Mouse (Mus musculus) forebrain, embryonic 16.5 days (tissue): ENCODE data around the gene Vwce. TPM values are rescaled to one million over a fixed set of nuclear protein-coding genes. Genes with fewer than 3 reads are reported as not detected.

Source experiments
- ATAC-seq: fragments of 200-750 bp; cut with Nextera tagmentation; 2 replicates; pipeline ENCODE4 v1.8.0; 2017; ENCODE audit warnings: mild to moderate bottlenecking, moderate library complexity
- H3K27ac ChIP-seq: fragments of 300-500 bp; sonication (generic); 2 replicates; pipeline ENCODE4 v1.5.1; 2014; ENCODE audit warnings: low read length, control low read depth
- H3K27me3 ChIP-seq: fragments of 300-500 bp; sonication (generic); replicated peaks from 2 replicates; pipeline ENCODE4 v1.6.1; 2014; ENCODE audit warnings: low read length; ENCODE audit not compliant: control insufficient read depth, insufficient read depth
- H3K36me3 ChIP-seq: fragments of 300-500 bp; sonication (generic); 2 replicates; pipeline ENCODE4 v1.6.1; 2014; ENCODE audit not compliant: control insufficient read depth, insufficient read depth
- H3K4me1 ChIP-seq: fragments of 300-500 bp; sonication (generic); replicated peaks from 2 replicates; pipeline ENCODE4 v1.6.1; 2014; ENCODE audit warnings: low read length; ENCODE audit not compliant: control insufficient read depth, insufficient read depth
- H3K4me2 ChIP-seq: fragments of 300-500 bp; sonication (generic); 2 replicates; pipeline ENCODE4 v1.6.1; 2014; ENCODE audit warnings: mild to moderate bottlenecking, low read length, control low read depth
- H3K4me3 ChIP-seq: fragments of 300-500 bp; sonication (generic); replicated peaks from 2 replicates; pipeline ENCODE4 v1.5.1; 2014; ENCODE audit warnings: mild to moderate bottlenecking, low read length, control low read depth
- H3K9ac ChIP-seq: fragments of 300-500 bp; sonication (generic); replicated peaks from 2 replicates; pipeline ENCODE4 v1.6.1; 2014; ENCODE audit warnings: low read depth, low read length, control low read depth
- H3K9me3 ChIP-seq: fragments of 300-500 bp; sonication (generic); 2 replicates; pipeline ENCODE4 v1.6.1; 2016; ENCODE audit warnings: low read length; ENCODE audit not compliant: control insufficient read depth
- WGBS: fragments of 180-500 bp; shearing (Covaris S2); extraction: QIAGEN DNeasy Blood & Tissue Kit; methylation state at CpG from one replicate; pipeline ENCODE4 v1.1.7; 2014; 5-methylcytosine and 5-hydroxymethylcytosine counted together
- polyA plus RNA-seq: library from polyadenylated mRNA; unstranded; fragments of >200 nt; fragmentation: Nextera tagmentation; extraction: Ambion mirVana; gene quantifications from 2 replicates; pipeline ENCODE4 v1.2.1, GENCODE M21; 2015

The Vwce gene
- 0.30 and 0.81 TPM in 2 replicates for polyA plus RNA-seq

DNA sequence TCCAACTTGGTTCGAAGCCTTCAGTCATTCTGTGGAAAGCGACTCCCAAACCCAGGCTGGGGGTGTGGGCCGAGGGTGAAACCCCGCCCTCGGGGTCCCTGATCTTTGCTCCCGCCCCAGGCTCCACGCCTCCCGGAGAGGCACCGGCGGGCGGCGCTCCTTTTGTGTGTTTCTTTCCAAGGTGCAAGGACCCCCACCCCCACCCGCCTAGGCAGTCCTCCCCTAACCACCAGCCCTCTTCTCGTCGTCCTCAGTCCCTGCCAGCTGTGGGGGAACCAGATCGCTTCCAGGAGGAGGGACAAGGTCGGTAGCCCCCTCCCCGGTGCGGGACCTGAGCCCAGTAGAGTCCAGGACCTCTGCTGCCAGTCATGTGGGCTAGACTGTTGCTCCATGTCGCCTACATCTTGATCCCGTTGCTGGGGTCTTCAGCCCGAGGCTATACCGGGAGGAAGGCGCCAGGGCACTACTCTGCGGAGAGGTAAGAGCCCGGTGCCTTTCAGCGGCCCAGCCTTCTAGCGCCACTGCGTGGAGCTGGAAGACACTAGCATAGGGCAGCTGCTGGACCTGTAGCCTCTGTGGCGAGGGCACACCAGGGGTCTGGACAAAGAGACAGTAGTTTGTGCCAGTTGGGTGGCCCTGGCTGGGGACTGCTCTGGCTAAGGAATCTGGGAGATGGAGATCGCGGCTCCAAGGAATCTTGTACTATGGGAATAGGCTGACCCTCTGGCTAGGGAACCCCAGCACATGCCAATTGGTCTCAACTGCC, at the start of gene Vwce:
Vwce (plus strand) TSS at position 108 of the 766 bp plus-strand sequence.
- Histone ChIP-seq H3K4me2 (peak within 1 kb of the TSS; percentile 89), H3K4me3 (peak within 1 kb of the TSS; percentile 47), H3K36me3 (peaks cover 8% of the 10 kb centered on the region; the same call in 1 of the 2 replicates), H3K27me3 (no peaks in the 10 kb centered on the region), H3K9me3 (no peaks in the 10 kb centered on the region), H3K4me1 (peaks cover 14% of the 10 kb centered on the region), H3K9ac (peak within 1 kb of the TSS; percentile 55), H3K27ac (no peak within 1 kb of the TSS)
- WGBS: 2% methylated on average over 32 of the region's 32 CpGs
- peak; percentile 69 for ATAC-seq

DNA sequence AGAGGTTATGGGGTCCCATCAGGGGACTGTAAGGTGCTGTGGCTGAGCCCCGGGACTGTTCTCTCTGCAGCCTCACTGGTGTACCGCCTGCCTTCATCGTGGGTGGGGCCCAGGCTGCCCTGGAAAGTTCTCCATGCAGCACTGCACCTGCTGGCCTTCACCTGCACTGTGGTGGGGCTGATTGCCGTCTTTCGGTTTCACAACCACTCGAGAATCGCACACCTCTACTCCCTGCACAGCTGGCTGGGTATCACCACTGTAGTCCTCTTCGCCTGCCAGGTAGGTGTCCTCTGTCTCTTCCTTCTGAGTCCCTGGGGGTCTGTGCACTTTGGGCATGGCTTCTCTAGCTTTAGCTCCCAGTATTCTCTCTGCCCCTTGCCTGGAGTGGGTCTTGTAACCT, 48.9 kb upstream of the Vwce start:
- no peaks in the 10 kb centered on the region for H3K36me3 ChIP-seq
- no peak for ATAC-seq
- H3K4me1 ChIP-seq: no peaks in the 10 kb centered on the region
- no peak overlapping the region for H3K4me2 ChIP-seq
- H3K9me3 ChIP-seq: no peaks in the 10 kb centered on the region
- H3K27me3 ChIP-seq: no peaks in the 10 kb centered on the region
- H3K4me3 ChIP-seq: no peak overlapping the region
- 90% methylated on average over 8 of the region's 8 CpGs for WGBS
- H3K27ac ChIP-seq: no peak overlapping the region
- no peak overlapping the region for H3K9ac ChIP-seq

DNA sequence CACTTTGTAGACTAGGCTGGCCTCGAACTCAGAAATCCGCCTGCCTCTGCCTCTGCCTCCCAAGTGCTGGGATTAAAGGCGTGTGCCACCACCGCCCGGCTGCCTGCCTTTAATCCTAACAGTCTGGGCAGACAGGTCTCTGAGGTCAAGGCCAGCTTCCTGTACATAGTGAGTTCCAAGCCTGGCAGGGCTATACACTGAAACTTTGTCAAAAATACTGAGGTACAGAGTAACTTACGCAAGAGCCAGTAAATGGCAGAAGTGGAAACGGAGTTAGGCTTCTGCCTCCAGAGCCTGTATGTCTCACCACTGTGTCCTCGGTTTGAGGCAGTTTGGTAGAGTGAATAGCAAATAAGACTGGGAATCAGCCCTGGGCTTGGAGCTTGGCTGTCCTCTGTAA, 46.8 kb upstream of the Vwce start:
- 89% methylated on average over 8 of the region's 8 CpGs for WGBS
- no peak overlapping the region for H3K4me2 ChIP-seq

DNA sequence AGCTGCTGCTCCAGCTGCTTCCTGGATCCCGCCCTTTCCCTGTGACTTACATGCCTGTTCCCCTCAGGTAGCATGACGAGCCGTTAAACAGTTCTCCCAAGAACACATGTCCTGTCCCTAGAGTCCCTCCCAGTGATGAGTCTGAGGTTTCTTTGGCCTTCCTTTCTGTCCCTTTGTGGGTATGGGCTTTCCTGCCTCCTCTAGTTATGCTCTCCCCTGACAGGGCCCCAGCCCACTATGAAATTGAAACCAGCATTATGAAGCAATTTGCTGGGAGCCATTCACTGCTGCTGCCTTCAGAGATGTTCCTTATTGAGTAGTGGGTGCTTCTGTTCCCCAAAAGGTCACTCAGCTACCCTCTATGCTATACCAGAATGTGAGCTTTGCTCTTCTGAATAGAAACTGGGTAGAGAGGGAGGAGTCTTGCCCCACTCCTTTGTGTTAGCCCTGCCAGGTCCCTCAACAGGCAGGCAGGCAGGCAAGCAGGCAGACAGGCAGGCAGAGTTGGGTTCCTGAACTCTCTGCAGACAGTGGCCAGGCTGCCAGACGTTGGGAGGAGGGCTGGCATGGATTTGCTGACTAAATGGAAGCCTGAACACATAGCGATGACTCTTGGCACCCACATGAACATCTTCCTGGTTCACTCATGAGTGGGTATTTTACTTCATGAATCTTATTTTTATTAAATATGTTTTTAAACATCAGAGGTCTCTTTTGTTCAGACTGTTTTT, 44.7 kb upstream of the Vwce start:
- no peak overlapping the region for H3K27ac ChIP-seq
- WGBS: 65% methylated on average over 5 of the region's 5 CpGs

More for the DNA sequence above, 46.8 kb upstream of the Vwce start:
- H3K27ac ChIP-seq: no peak overlapping the region
- no peak overlapping the region for H3K9ac ChIP-seq
- no peaks in the 10 kb centered on the region for H3K27me3 ChIP-seq
- H3K9me3 ChIP-seq: no peaks in the 10 kb centered on the region
- no peaks in the 10 kb centered on the region for H3K4me1 ChIP-seq
- H3K36me3 ChIP-seq: peaks cover 2% of the 10 kb centered on the region; the same call in 1 of the 2 replicates
- H3K4me3 ChIP-seq: no peak overlapping the region
- no peak for ATAC-seq

DNA sequence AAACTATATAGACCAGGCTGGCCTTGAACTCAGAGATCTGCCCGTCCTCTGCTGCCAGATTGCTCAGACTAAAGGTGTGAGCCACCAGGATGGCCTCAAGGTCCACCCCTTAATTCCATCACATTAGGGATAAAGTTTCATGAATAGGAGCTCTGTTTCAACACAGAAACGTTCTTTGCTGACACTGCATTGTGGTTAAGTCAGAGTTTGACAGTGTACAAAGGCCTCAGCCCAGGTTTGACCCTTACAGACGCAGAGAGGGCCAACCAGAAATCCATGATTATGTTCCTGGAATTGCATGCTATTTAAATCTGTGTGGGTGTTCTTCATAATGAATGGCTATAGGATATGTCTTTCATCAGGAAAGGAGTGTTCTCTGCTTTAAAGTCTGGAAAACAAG, 43.7 kb upstream of the Vwce start:
- ATAC-seq: no peak
- Histone ChIP-seq H3K27ac (no peak overlapping the region), H3K4me2 (no peak overlapping the region), H3K9me3 (no peaks in the 10 kb centered on the region), H3K4me3 (no peak overlapping the region), H3K36me3 (peaks cover 5% of the 10 kb centered on the region; the same call in 1 of the 2 replicates), H3K27me3 (no peaks in the 10 kb centered on the region), H3K9ac (no peak overlapping the region), H3K4me1 (no peaks in the 10 kb centered on the region)
- WGBS: 71% methylated on average over 3 of the region's 3 CpGs

More for the DNA sequence above, 44.7 kb upstream of the Vwce start:
- Histone ChIP-seq H3K27me3 (no peaks in the 10 kb centered on the region), H3K4me3 (no peak overlapping the region), H3K36me3 (peaks cover 2% of the 10 kb centered on the region; the same call in 1 of the 2 replicates), H3K9me3 (no peaks in the 10 kb centered on the region), H3K4me2 (no peak overlapping the region), H3K4me1 (no peaks in the 10 kb centered on the region), H3K9ac (no peak overlapping the region)
- ATAC-seq: no peak

DNA sequence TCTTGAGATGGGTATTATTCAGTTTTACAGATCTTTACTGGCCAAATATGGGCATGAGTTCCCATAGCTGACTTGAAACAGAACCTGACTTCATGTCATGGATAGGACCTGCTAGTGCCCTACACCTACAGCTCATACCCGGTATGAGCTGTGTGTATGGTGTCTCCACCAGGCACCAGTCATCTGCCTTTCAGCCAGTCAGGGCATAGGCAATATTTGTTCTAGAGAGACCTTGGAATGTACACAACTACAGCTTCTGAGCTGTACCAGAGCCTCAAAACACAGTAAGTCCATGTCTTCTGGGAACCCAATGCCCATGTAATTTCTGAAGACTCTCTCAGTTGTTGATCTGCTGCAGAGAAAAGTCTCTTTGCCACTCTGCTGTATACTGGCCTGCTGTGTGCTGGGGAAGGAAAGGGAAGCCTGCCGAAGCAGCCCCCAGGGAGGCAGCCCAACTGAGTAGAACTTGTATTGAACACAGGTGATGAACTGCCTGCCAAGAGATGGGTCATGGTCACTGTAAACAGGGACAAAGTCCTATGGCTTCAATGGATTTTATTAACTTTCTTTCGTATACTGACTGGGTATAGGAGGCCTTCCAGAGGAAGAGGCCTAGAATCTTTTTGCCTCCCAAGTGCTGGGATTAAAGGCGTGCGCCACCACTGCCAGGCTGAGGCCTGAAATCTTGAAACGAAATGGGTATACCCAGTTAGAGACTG, 42.2 kb upstream of the Vwce start:
- 91% methylated on average over 6 of the region's 6 CpGs for WGBS
- Histone ChIP-seq H3K9me3 (no peaks in the 10 kb centered on the region), H3K27me3 (no peaks in the 10 kb centered on the region), H3K36me3 (peaks cover 5% of the 10 kb centered on the region; the same call in 1 of the 2 replicates), H3K4me1 (no peaks in the 10 kb centered on the region), H3K27ac (no peak overlapping the region), H3K4me3 (no peak overlapping the region), H3K9ac (no peak overlapping the region), H3K4me2 (no peak overlapping the region)
- no peak for ATAC-seq

DNA sequence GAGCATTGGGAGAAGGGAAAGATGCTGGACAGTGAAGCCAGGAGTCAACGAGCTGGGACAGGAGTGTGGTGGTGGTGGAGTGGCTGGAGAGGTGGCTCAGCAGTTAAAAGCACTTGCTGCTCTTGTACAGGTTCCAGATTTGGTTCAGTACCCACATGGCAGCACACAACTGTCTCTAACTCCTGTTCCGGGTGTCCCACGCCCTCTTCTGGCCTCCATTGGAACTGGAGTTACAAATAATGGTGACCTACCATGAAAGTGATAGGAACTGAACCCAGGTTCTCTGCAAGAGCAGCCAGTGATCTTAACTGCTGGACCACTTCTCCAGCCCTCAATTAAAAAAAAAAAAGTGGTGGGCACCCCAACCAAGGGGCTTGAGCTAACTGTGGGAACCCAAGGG, 35.8 kb upstream of the Vwce start:
- WGBS: 46% methylated on average over 3 of the region's 3 CpGs
- peaks cover 7% of the 10 kb centered on the region for H3K4me1 ChIP-seq
- H3K27ac ChIP-seq: no peak overlapping the region
- H3K4me3 ChIP-seq: no peak overlapping the region
- no peak overlapping the region for H3K4me2 ChIP-seq
- no peak for ATAC-seq
- H3K36me3 ChIP-seq: 0 out of 2 replicates have a peak, but pooled peaks cover 3% of the 10 kb centered on the region
- no peaks in the 10 kb centered on the region for H3K27me3 ChIP-seq
- H3K9ac ChIP-seq: no peak overlapping the region
- no peaks in the 10 kb centered on the region for H3K9me3 ChIP-seq

DNA sequence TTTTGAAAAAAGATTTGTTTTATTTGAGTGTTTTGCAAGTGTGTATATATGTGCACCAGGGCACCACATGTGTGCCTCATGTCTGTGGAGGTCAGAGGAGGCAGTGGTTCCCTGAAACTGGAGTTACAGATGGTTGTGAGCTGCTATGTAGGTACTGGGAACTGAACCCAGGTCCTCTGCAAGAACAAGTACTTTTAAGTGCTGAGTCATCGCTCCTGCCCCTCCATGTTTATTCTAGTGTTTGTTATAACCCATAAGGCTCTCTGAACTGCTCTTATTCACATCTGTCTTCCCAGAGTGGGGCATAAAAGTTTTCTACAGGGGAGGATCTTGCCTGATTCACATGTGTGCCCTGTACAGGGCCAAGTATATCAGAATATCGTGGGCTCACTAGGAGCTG, 34.4 kb upstream of the Vwce start:
- 93% methylated on average over 2 of the region's 2 CpGs for WGBS
- H3K36me3 ChIP-seq: 0 out of 2 replicates have a peak, but pooled peaks cover 3% of the 10 kb centered on the region
- H3K4me1 ChIP-seq: peaks cover 17% of the 10 kb centered on the region
- H3K9me3 ChIP-seq: no peaks in the 10 kb centered on the region
- no peak for ATAC-seq
- H3K4me2 ChIP-seq: no peak overlapping the region
- no peak overlapping the region for H3K27ac ChIP-seq
- no peaks in the 10 kb centered on the region for H3K27me3 ChIP-seq
- H3K4me3 ChIP-seq: no peak overlapping the region
- no peak overlapping the region for H3K9ac ChIP-seq

DNA sequence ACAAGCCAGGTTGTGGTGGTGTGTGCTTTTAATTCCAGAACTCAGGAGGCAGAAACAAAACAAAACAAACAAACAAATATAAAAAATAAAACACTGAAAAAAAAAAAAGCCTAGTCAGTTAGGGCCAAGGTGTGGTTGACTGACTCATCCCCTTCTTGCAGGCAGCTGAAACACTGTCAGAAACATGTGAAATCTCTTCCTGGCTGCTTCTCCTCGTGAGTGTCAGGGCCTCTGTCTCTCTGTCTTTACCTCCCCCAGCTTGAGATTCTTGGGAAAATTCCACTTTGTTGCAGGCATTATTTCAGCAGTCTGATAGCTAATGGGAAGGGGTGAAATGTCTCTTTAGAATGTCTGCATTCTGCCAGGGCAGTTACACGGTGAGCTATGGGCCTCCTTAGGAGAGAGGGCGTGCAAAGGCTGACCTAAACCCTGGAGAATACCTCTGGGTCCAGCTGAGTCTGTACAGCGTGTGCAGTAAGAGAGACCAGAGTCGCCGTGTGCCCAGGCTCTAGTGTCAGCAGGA, 31.7 kb upstream of the Vwce start:
- H3K36me3 ChIP-seq: no peaks in the 10 kb centered on the region

More for the DNA sequence above, 31.7 kb upstream of the Vwce start:
- peak overlapping the region; percentile 51 for H3K4me2 ChIP-seq
- WGBS: 2% methylated on average over 6 of the region's 6 CpGs
- H3K9ac ChIP-seq: peak overlapping the region; percentile 60
- no peaks in the 10 kb centered on the region for H3K9me3 ChIP-seq
- peak overlapping the region; percentile 87 for H3K27ac ChIP-seq
- ATAC-seq: peak; percentile 9
- peak overlapping the region; percentile 35 for H3K4me3 ChIP-seq
- H3K27me3 ChIP-seq: no peaks in the 10 kb centered on the region
- H3K4me1 ChIP-seq: peaks cover 32% of the 10 kb centered on the region
